Mouse (Mus musculus) E14TG2a.4 (cell line): ENCODE measurements at regions not wholly inside any gene's neighbourhood (a gene's known extent, or its start where the extent isn't known, plus 50 kb on each side); places are given as distances from the start of the nearest gene placed in this dataset.

Experiments
- H3K27me3 ChIP-seq: 2 replicates; pipeline ENCODE4 v1.6.1; 2014; ENCODE audit warnings: low read length, control low read depth; ENCODE audit not compliant: insufficient read depth
- H3K36me3 ChIP-seq: 2 replicates; pipeline ENCODE4 v1.6.1; 2014; ENCODE audit warnings: low read length, control low read depth; ENCODE audit not compliant: insufficient read depth
- H3K4me1 ChIP-seq: replicated peaks from 2 replicates; pipeline ENCODE4 v1.6.1; 2014; ENCODE audit warnings: low read depth, low read length, control low read depth
- H3K4me3 ChIP-seq: replicated peaks from 2 replicates; pipeline ENCODE4 v1.5.1; 2014; ENCODE audit warnings: mild to moderate bottlenecking, low read length
- H3K9me3 ChIP-seq: 2 replicates; pipeline ENCODE4 v1.6.1; 2014; ENCODE audit warnings: low read length, control low read depth
- CTCF ChIP-seq: conservative IDR thresholded peaks from 2 replicates; pipeline ENCODE4 v1.5.1; 2014; ENCODE audit warnings: low read length
- NANOG ChIP-seq: IDR thresholded peaks from 2 replicates; pipeline ENCODE4 v1.6.1; 2014; ENCODE audit warnings: borderline replicate concordance, low read length, mixed read lengths
- POU5F1 ChIP-seq: IDR thresholded peaks from 2 replicates; pipeline ENCODE4 v1.6.1; 2014; ENCODE audit warnings: low read length, borderline replicate concordance

DNA sequence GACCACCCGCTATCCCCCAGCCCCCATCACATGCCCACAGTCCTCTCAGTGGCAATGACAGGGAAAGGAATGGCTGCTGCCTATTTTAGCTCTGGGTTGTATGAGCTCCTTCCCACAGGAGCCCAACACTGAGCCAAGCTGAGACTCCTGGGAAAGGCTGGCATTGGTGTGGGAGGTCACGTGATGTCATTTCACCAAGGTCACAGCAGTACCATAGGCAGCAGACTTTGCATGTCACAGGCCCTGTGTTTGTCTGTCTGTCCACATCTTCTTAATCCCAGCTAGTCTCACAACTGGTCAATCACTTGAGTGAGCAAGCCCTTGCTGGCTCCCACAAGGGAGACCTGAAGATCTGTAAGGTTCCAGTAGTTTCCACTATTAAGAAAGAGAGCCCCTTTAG lies 58.7 kb upstream of the Insig1 start:
- H3K36me3 ChIP-seq = no peaks in the 10 kb centered on the region
- no peak for TF ChIP-seq NANOG
- no peak for TF ChIP-seq POU5F1
- no peak for TF ChIP-seq CTCF

DNA sequence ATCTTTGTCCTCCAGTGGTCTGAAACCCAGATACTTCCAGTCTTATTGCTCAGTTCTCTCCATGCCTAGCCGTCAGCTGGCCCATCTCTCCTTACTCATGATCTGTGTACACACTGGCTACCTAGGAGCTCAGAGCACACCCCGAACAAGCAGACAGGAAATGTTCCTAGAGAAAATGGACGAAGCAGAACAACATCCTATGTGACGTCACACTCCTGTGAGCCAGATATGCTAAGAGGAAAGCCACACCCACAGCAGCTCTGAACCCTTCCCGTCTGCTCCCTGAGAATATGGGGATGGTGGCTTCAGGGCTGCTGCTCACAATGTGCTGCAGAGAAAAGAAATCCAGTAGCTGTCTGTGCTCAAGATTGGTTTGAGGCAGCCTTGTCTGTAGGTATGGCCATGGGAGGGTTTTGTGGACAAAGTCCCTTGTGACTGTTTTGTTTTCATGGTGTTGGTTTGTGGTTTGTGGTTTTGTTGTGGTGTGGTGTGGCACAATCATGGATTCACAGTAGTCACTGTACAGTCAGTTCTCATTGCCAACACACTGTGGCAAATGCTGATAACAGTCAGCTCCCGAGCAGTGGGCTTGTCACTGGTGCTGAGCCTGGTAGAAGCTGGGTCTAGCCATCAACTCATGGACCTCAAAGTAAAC lies 57.4 kb upstream of the Insig1 start:
- H3K9me3 ChIP-seq = no peaks in the 10 kb centered on the region
- no peaks in the 10 kb centered on the region for H3K27me3 ChIP-seq
- TF ChIP-seq NANOG = no peak
- TF ChIP-seq POU5F1 = no peak
- TF ChIP-seq CTCF = no peak
- H3K4me3 ChIP-seq = no peak overlapping the region
- no peaks in the 10 kb centered on the region for H3K36me3 ChIP-seq
- H3K4me1 ChIP-seq = no peaks in the 10 kb centered on the region

More for the DNA sequence above, 58.7 kb upstream of the Insig1 start:
- Histone ChIP-seq H3K4me3 (no peak overlapping the region), H3K9me3 (no peaks in the 10 kb centered on the region), H3K4me1 (no peaks in the 10 kb centered on the region), H3K27me3 (no peaks in the 10 kb centered on the region)

DNA sequence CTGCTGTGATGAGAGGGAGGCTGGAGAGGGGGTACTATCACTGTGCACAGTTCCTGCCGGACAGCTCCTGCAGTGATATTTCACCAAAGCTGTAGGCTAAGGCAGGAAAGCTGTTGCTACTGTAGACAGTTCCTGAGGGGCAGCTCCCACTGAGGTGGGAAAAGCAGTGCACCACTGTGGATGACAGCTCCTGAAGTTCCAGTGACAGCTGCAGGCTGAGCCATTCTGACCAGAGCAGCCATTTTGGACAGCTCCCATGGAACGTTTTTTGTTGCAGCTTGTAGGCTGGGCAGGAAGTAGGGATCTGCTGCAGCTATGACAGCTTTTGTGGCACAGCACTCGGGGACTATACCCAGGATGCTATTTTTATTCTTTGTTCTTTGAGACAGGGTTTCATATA lies 51.3 kb upstream of the Insig1 start:
- TF ChIP-seq NANOG = no peak
- no peak for TF ChIP-seq POU5F1
- no peak for TF ChIP-seq CTCF
- H3K27me3 ChIP-seq = no peaks in the 10 kb centered on the region
- H3K4me1 ChIP-seq = peaks cover 5% of the 10 kb centered on the region; the same call in 1 of the 2 replicates
- H3K9me3 ChIP-seq = no peaks in the 10 kb centered on the region
- H3K36me3 ChIP-seq = no peaks in the 10 kb centered on the region
- H3K4me3 ChIP-seq = no peak overlapping the region
